Mouse (Mus musculus) heart, postnatal 14 days (tissue): ENCODE data around the gene Ceacam18. TPM values are rescaled to one million over a fixed set of nuclear protein-coding genes. Genes with fewer than 3 reads are reported as not detected.
"Not testable (repeated sequence)": the region's sequence is repeated elsewhere in the genome, so short reads cannot be mapped to it uniquely, and the experiment has no call there.

Experiments used
- DNase-seq, 2 experiments: peaks; one replicate each; pipeline ENCODE4 v3.0.0; 2021 to 2022
- intact Hi-C: fragments of 180-260 bp; cut with DNase I; formaldehyde crosslinking; loops from one replicate; pipeline ENCODE4 v1.15.1; 2025
- total RNA-seq, 2 experiments: library from RNA; stranded (reverse); gene quantifications; 2 replicates each; pipeline ENCODE4 v1.2.3; 2021

The Ceacam18 gene
- total RNA-seq, 2 experiments from 2014 or later: not detected

DNA sequence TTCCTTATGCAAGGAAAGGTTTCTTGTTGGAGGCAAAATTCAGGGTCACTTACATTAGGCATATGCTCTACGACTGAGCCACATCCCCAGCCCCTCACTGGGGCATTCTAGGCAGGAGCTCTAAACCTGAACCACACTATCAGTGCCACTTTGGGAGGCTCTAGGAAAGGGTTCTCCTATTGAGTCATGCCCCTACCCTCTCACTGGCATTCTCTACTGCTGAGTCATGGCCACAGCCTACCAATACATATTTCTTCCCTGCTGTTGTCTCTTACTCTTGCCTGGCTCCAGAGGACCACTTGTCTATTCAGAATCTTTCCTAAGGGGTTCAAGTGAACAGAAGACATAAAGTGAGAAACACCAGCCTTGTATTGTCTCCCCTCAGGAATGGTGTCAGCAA is 28.3 kb downstream of the Ceacam18 start:
- DNase-seq: no peak
- intact Hi-C loops: no loop called here

DNA sequence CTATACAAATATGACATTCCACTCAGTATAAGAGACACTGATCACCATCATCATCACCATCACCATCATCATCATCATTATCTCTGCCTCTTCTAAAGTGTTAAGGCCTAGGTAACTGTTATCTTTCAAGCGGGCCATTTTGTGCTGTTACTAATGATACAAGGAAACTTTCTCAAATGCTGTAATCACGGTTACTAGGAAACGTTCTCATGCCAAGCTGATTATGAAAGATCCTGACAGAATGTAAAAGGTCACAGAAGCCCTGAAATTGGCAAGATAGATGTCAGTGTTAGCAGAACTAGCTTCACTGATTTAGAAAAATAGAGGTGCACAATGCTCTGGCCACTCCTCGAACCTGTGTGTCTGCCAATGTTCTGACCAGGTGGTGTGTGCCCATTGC is 32.7 kb downstream of the Ceacam18 start:
- not testable (repeated sequence) for DNase-seq

DNA sequence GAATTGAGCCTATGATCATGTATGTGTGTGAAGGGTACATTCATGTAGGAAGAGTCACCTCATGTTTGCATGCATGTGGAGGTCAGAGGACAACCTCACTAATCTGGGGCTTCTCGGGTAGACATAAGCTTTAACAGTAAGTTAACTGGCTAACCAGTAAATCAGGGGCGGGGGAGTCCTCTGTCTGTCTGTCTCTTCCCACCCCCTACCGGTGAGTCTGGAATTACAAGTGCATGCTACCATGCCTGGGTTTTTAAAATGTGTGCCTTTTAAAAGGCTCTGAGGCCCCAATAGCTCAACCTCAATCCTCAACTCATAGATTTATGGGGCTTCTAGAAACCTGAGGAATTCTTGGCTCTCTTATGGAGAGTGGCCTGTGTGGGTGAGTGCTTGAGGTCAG is 34.1 kb downstream of the Ceacam18 start:
- intact Hi-C loops: no loop called here
- peak in 1 of 2 experiments; percentile 24 for DNase-seq

More for the DNA sequence above, 32.7 kb downstream of the Ceacam18 start:
- intact Hi-C loops: not testable (repeated sequence)

DNA sequence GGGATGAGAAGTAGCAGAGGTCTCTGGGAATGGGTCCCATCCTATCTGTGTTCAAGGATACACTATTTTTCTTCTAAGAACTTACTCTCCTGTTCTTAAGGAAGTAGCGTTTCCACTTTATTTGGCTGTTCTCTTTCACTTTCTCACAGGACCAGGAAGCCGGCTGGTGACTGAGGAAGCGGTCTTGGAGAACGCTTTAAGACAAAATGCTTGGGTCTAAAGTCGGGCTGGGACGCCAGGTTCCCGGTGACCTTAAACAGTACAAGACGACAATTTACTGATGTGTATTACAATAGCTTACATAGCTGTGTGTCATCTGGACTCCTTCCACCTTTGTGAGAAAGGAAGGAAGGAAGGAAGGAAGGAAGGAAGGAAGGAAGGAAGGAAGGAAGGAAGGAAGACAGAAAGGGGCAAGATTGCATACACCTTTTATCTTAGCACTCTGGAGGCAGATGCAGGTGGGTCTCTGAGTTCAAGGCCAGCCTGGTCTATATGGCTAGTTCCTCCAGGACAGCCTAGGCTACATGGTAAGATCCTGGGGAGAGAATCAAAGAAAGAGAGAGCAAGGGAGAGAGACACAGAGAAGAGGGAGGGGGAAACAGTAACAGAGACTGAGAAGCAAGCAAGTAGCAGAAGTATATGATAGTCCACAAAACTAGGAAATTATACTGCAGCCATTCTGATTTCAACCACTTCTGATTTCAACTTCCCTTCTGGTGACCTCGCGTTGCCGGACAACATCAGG is 36.7 kb downstream of the Ceacam18 start:
- intact Hi-C loops: loop anchor here (5.0 kb wide), 2 partner anchors 94 to 229 kb away; partner anchors contain the start of genes Cldnd2, Etfb, Gm45233 and Zfp719
- DNase-seq: no peak

DNA sequence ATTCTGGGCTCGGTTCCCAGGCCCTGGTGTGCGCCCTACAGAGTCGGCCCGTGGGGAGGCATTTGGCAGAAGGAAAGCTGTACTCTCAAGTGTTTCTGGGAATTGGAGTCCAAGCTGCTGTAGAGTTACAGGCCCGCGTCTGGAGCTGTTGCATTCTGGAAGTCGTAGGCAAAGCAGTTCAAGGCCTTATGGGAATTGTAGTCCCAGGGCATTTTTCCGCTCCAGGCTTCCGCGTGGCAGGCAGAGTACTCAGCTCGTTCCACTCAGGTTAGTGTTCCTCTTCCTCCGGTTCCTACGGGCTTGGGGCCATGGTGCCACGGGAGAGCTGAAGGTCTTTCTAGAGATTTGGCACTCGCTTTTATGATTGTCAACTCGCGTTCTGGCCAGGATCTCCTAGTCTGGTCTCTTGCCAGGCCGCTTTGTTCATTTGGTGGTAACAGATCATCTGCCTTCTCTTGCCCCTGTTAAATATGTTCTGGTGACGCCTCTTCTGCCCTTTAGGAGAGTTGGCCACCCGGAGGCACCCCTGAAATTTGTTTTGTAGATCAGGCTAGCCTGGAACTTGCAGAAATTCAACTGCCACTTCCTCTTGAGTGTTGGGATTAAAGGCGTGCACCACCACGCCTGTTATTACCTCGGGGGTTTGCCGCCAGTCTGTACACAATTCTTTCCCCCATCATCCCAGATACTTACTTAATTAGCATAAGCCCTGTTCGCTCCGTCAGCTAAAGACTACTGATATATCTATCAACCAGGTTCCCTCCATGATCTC is 37.5 kb downstream of the Ceacam18 start, which contains the start of gene Ctu1:
Gene Ctu1, plus strand, starts transcription at position 208 of the 772 bp plus-strand sequence.
- peak; percentile 91 to 92 for DNase-seq
- intact Hi-C loops: loop anchor here (5.0 kb wide), 2 partner anchors 95 to 230 kb away; partner anchors contain the start of genes Cldnd2, Etfb, Gm45233 and Zfp719

DNA sequence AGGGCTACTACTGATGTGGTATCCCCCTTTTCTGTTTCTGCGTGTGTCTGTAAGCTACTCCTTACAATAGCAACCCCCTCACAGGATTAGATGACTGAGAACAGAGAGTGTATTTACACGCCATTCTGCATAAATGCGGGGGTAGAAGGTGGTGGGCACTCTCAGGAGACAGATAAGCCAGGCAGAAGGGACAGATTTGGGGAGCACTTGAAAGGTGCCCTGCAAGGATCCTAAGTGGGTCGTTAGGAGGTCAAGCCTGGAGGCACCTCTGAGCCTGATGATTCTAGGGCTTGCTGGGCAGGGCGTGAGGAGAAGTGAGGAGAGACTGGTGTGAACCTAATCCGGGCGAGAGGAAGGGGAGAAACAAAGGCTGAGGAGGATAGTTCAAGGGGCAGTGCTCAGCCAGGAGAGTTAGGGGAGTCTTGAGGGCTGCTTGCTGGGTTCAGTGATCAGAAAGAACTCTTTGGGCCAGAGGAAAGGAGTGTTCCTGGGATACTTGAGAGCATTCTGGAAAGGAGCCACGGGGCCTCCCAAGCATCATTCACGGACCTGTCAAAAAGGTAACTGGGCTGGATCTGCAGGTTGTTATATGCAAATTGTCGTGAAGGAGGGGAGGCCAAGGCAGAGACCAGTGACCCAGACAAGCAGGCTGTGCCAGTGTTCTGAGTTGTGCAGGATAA is 38.2 kb downstream of the Ceacam18 start:
- intact Hi-C loops: loop anchor here (5.0 kb wide), 2 partner anchors 95 to 230 kb away; partner anchors contain the start of genes Cldnd2, Etfb, Gm45233 and Zfp719
- no peak for DNase-seq

DNA sequence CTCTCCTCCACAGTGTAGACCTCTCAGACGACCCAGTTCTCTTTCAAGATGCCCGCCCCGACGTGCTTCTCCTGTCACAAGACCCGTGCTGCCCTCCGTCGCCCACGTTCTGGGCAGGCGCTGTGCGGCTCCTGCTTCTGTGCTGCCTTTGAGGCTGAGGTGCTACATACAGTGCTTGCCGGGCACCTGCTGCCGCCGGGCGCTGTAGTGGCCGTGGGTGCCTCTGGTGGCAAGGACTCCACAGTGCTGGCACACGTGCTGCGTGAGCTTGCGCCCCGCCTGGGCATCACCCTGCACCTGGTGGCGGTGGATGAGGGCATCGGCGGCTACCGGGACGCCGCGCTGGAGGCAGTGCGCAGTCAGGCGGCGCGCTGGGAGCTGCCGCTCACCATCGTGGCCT is 40.6 kb downstream of the Ceacam18 start:
- DNase-seq: no peak
- intact Hi-C loops: no loop called here

DNA sequence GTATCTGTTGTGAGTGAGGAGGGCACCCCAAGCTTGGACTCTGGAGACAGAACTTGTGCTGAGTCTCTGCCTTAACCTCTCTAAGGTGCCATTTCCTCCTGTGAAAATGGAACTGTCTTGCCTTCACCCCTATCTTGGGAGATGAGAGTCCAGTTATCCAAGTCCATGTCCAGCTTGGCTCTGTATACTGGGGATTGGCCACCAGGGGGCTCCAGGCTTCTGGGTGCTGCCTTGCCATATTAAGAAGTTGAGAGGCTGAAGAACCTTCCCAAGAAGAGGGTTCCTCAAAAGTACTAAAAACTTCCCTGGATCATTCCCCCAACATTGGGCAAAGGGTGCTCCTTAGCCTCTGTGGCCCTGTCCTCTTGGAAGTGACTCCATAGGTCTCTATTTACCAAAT is 44.0 kb downstream of the Ceacam18 start:
- DNase-seq: peak; percentile 46 to 59
- intact Hi-C loops: no loop called here

DNA sequence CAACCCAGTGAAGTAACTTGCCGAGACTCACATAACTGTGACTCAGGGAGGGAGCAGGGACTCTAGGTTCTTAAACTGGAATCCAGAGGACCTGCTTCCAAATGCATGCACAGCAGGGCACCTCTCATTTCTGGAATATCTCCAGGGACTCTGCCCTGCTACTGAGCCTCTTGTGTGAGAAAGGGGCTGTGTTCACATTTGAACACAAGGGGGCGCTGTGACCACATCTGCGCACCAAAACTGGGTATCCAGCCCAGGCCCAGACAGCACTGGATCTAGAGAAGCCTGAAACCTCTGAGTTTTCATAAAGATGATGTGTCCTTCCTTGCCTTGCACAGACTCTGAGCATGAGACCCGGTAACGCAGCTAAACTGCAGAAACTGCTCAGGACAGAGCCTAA is 46.5 kb downstream of the Ceacam18 start:
- intact Hi-C loops: loop anchor here (1.0 to 2.0 kb wide), 2 partner anchors 104 to 214 kb away; no protein-coding TSS in a partner anchor
- peak; percentile 65 to 76 for DNase-seq

DNA sequence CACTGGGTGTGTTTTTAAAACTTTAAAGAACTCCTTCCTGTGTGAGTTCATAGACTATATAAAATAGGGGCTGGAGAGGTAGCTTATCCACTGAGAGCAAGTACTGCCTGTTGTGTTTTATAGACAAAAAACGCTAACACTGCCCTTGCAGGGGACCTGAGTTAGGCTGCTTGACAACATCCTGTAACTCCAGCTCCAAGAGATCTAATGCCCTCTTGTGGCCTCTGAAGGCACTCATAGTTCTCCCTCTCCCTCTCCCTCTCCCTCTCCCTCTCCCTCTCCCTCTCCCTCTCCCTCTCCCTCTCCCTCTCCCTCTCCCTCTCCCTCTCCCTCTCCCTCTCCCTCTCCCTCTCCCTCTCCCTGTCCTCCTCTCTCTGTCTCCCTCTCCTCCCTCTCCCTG is 48.0 kb downstream of the Ceacam18 start:
- intact Hi-C loops, DNase-seq: not testable (repeated sequence)

DNA sequence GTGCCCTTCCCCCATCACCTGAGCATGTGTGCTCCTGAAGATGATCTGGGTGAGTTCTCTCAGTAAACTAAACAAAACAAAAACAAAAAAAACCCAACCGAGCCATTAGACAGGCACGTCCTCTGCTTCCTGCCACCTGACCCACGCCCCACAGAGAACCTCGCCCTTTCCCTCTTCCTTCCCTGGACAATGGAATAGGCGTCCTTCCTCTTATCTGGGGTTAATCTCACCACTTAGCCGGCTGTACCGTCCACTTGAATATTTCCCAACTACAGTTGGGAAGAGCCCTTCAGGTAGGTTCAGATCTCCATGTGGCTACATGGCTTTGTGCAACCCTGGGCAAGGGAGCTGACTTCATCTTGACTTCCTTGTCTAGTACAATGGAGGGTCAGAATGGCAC is 50.6 kb downstream of the Ceacam18 start:
- DNase-seq: no peak
- intact Hi-C loops: no loop called here

DNA sequence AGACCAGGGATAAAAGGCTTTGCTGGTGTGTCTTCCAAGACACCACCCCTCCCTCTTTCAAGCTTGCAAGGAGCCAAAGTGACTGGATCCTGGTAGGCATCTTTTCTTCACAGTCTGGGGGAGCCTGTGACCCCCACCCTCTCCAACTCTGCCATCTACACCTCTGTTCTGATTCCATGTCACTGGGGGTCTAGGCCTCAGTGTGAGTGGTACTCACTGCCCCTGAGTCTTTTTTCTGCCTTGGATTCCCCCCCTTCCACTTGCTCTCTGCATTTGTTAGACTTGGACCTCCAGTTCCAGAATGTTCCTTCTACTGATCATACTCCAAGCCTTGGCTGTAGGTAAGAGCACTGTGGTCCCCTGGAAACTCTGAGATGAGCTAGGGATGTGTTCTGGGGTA is 55.6 kb downstream of the Ceacam18 start, which contains the start of gene Klk14:
Gene Klk14, plus strand, starts transcription at position 301 of the 400 bp plus-strand sequence.
- DNase-seq: no peak

More for the DNA sequence above, 55.6 kb downstream of the Ceacam18 start, which contains the start of gene Klk14:
- intact Hi-C loops: no loop called here

Other genes with a start within 250 kb of the Ceacam18 start
- gene Siglecg, start 226.5 kb upstream of the Ceacam18 start, total RNA-seq: under 1 TPM; 0.27 to 0.31 TPM
- gene Lim2, start 207.0 kb upstream of the Ceacam18 start, total RNA-seq: not detected
- not detected for gene Nkg7, start 197.6 kb upstream of the Ceacam18 start, total RNA-seq
- not detected for gene Cldnd2, start 193.9 kb upstream of the Ceacam18 start, total RNA-seq
- gene Etfb, start 190.6 kb upstream of the Ceacam18 start, total RNA-seq: 1,000 to 10,000 TPM; 1,151 to 1,177 TPM
- gene Gm45233, start 190.6 kb upstream of the Ceacam18 start, total RNA-seq: 1 to 10 TPM in 1 of 2 experiments, under 1 TPM in 1; 0.45 to 1.5 TPM
- gene Vsig10l, start 171.6 kb upstream of the Ceacam18 start, total RNA-seq: 1 to 10 TPM; 2.1 to 3.5 TPM
- gene Iglon5, start 144.6 kb upstream of the Ceacam18 start, total RNA-seq: under 1 TPM; 0.24 to 0.36 TPM
- gene 4931406B18Rik, start 128.8 kb upstream of the Ceacam18 start, total RNA-seq: not detected
- gene Cd33, start 90.3 kb upstream of the Ceacam18 start, total RNA-seq: 1 to 10 TPM; 3.7 to 4.1 TPM
- gene Zfp658, start 72.5 kb upstream of the Ceacam18 start, total RNA-seq: under 1 TPM; 0.98 to 1.00 TPM
- gene Zfp719, start 55.1 kb upstream of the Ceacam18 start, total RNA-seq: 1 to 10 TPM; 5.8 to 7.3 TPM
- not detected for gene Zfp819, start 27.5 kb upstream of the Ceacam18 start, total RNA-seq
- 1 to 10 TPM; 1.2 TPM for gene Siglece, start 25.5 kb downstream of the Ceacam18 start, total RNA-seq
- gene Ctu1, start 37.3 kb downstream of the Ceacam18 start, total RNA-seq: 1 to 10 TPM; 3.9 to 4.0 TPM
- not detected for gene Klk14, start 55.7 kb downstream of the Ceacam18 start, total RNA-seq
- not detected for gene Klk13, start 77.9 kb downstream of the Ceacam18 start, total RNA-seq
- not detected for gene Klk12, start 134.2 kb downstream of the Ceacam18 start, total RNA-seq
- under 1 TPM in 1 of 2 experiments, not detected in 1; 0.17 TPM for gene Klk11, start 139.9 kb downstream of the Ceacam18 start, total RNA-seq
- gene Klk10, start 146.3 kb downstream of the Ceacam18 start, total RNA-seq: under 1 TPM; 0.22 to 0.33 TPM
- gene Klk9, start 157.2 kb downstream of the Ceacam18 start, total RNA-seq: not detected
- 10 to 100 TPM; 10.6 to 14.2 TPM for gene Klk8, start 162.9 kb downstream of the Ceacam18 start, total RNA-seq
- gene Klk7, start 176.6 kb downstream of the Ceacam18 start, total RNA-seq: under 1 TPM; 0.19 to 0.20 TPM
- gene Klk6, start 189.8 kb downstream of the Ceacam18 start, total RNA-seq: not detected
- gene Klk5, start 207.3 kb downstream of the Ceacam18 start, total RNA-seq: not detected
- gene Klk4, start 246.5 kb downstream of the Ceacam18 start, total RNA-seq: not detected